Mouse (Mus musculus): ENCODE data around the gene Ephb2. TPM values are rescaled to one million over a fixed set of nuclear protein-coding genes. Genes with fewer than 3 reads are reported as not detected.

The Ephb2 gene
- polyA plus RNA-seq, 2 experiments from 2014 or later: not detected

- ATAC-seq: peak; percentile 11
These were observed 671 bp upstream of the Ephb2 start for GRCm38 (mm10) chr4:136836387-136836931.

GRCm38 (mm10) chr4:136834815-136835620 lies 770 bp downstream of the Ephb2 start:
- ATAC-seq: no peak

GRCm38 (mm10) chr4:136834439-136834814 lies 1.4 kb downstream of the Ephb2 start:
- no peak for ATAC-seq

- no peak for ATAC-seq
These were observed 2.0 kb downstream of the Ephb2 start for GRCm38 (mm10) chr4:136833619-136834351.

GRCm38 (mm10) chr4:136832559-136833232 lies 3.1 kb downstream of the Ephb2 start:
- ATAC-seq: no peak

GRCm38 (mm10) chr4:136830272-136830823 lies 5.4 kb downstream of the Ephb2 start:
- no peak for ATAC-seq

GRCm38 (mm10) chr4:136829837-136830236 lies 6.0 kb downstream of the Ephb2 start:
- no peak for ATAC-seq

GRCm38 (mm10) chr4:136828664-136829569 lies 6.9 kb downstream of the Ephb2 start:
- no peak for ATAC-seq

- no peak for ATAC-seq
These were observed 10.7 kb downstream of the Ephb2 start for GRCm38 (mm10) chr4:136824935-136825552.

GRCm38 (mm10) chr4:136820069-136820522 lies 15.7 kb downstream of the Ephb2 start:
- ATAC-seq: no peak

GRCm38 (mm10) chr4:136816701-136817100 lies 19.1 kb downstream of the Ephb2 start:
- ATAC-seq: no peak

- no peak for ATAC-seq
These were observed 20.4 kb downstream of the Ephb2 start for GRCm38 (mm10) chr4:136815364-136815763.

GRCm38 (mm10) chr4:136812543-136812942 lies 23.2 kb downstream of the Ephb2 start:
- ATAC-seq: no peak

GRCm38 (mm10) chr4:136811596-136811995 lies 24.2 kb downstream of the Ephb2 start:
- no peak for ATAC-seq

GRCm38 (mm10) chr4:136808478-136808877 lies 27.3 kb downstream of the Ephb2 start:
- no peak for ATAC-seq

- no peak for ATAC-seq
These were observed 28.3 kb downstream of the Ephb2 start for GRCm38 (mm10) chr4:136807448-136808009.

GRCm38 (mm10) chr4:136806254-136806653 lies 29.5 kb downstream of the Ephb2 start:
- no peak for ATAC-seq

- ATAC-seq: no peak
These were observed 31.4 kb downstream of the Ephb2 start for GRCm38 (mm10) chr4:136804343-136804742.

GRCm38 (mm10) chr4:136802446-136802845 lies 33.3 kb downstream of the Ephb2 start:
- no peak for ATAC-seq

- ATAC-seq: no peak
These were observed 33.8 kb downstream of the Ephb2 start for GRCm38 (mm10) chr4:136801944-136802343.

GRCm38 (mm10) chr4:136801463-136801862 lies 34.3 kb downstream of the Ephb2 start:
- no peak for ATAC-seq

Measured in CD4-positive, CD25-positive, alpha-beta regulatory T cell, adult 4 months (primary cell).